Mouse (Mus musculus): ENCODE measurements at regions not wholly inside any gene's neighbourhood (a gene's known extent, or its start where the extent isn't known, plus 50 kb on each side); places are given as distances from the start of the nearest gene placed in this dataset.

DNA sequence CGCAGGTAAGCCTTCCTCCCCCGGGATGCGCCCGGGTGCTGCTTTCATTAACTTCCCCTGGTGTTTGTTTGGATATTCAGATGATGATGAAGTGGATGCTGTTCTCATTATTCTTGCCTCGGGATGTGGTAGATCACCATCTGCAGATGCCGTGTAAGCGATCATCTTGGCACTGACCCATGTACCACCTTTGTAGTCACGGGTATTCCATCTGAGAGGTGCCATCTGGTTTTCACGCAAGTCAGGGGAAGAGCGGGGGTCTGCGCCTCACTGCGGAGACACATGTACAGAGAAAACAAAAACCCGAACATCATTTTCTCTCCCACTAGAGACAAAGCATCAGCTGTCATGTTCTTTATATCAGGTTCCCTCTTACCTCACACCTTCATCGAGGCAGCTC lies 84.3 kb upstream of the Cnr1 start:
- CTCF ChIA-PET: no interaction called here
- POLR2A ChIA-PET: no interaction called here

DNA sequence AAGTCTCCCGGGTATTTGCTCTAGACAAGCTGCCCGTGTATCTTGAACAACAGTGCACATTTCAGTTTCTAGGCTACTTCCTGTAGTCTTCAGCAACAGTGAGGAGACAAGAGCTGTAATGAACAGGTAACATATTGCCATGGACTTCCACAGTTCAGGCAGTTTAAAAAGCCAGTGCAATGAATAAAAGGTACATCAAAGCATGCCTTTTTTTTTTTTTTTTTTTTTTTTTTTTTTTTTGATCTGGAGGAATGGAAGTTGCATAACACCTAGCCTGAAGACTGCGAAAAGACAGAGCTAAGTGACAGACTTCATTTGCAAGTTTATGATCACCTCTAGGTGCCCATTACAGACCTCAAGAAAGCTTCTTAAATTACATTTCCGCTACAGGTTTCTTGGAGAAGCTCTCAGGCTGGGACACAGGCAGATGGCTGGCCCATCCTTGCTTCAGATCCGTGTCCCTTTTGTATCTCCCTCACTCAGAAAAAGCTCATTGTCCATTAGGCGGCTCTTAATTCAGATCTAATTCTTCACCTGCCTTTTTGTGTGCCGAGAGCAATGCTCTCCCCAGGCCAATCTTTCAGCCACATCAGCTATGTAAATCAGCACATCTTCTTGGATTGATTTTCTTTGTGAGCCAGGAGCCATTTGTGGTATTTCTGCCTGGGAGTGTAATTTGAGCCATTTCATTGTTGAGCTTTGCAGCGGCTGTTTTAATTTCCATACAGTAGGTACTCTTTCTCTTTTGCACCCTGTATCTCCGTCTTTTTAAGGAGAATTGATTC lies 78.6 kb upstream of the Cnr1 start:
- ChIA-PET POLR2A (interaction anchor here in 1 of 4 experiments (0.6 to 0.7 kb wide), 4 partner anchors 34 to 924 kb away, joined by 3 read pairs; no protein-coding TSS in a partner anchor), CTCF (no interaction called here)

DNA sequence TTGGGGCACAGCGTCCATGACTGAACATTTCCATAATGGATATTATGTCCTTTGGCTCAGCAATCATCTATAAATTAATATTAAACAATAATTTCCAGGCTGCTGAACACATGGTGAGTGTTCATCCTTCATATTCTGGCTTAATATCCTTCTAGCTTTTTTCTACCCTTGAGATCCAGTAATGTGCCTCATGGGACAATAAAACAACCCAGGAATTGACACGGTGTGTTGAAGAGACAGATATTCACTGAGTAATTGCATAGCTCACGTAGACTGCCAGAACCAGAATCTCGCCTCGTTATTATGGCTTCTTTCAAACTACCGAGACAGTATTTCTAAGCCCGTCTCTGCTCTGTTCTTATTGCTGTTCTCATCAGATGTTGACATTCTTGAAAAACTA lies 74.1 kb upstream of the Cnr1 start:
- POLR2A ChIA-PET: no interaction called here

DNA sequence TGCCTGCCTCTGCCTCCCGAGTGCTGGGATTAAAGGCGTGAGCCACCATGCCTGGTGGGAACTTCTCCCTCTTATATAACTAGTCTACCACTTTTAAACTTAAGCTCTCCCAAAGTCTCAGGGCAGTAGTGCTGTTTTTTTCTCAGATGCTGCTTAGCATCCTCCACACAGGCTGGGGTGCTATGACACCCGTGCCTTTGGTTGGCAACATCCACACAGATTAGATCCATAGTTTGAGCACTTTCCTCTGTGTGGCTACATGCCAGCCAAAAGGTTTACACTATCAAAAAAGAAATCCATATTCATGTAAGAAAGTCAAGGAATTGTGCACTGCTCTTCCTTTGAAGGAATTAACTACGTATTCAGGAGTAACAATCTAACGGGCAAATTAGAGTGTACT lies 72.1 kb upstream of the Cnr1 start:
- CTCF ChIA-PET: no interaction called here
- POLR2A ChIA-PET: no interaction called here

More for the DNA sequence above, 74.1 kb upstream of the Cnr1 start:
- CTCF ChIA-PET: no interaction called here

DNA sequence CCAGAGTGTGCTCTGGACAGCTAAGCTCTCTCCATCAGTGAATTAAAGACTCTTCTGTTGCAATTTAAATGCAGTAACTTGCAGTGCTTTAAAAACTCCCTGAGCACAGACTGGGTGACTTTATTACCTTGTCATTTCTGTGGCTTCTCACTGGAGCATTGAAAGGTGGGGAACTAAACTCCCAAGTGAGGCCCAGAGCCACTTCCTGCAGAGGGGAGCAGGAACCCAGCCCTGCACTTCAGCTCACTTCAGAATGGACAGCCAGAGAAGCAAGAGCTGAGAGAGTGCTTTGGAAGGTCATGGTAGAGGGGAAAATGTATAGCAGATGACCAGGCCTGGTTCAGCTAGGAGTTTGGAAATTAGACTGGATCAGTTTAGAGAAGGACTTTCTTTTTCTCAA lies 69.3 kb upstream of the Cnr1 start:
- ChIA-PET CTCF (no interaction called here), POLR2A (interaction anchor here in 1 of 4 experiments (0.7 kb wide), 1 partner anchor 27 kb away, joined by 5 read pairs; no protein-coding TSS in a partner anchor)

DNA sequence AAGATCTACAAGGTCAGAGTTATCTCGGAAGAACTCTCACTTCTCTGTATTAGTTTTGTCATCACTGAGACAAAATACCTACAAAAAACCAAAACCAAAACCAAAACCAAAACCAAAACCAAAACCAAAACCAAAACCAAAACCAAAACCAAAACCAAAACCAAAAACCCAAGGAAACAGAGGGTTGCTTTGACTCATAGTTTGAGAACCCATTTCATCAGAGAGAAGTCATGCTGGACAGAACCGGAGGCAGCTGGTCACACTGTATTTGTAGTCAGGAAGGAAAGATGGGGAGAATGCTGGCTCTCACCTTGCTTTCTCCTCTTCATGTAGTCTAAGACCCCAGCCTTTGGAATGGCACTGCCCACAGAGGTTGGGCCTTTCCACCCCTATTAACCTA lies 57.3 kb upstream of the Cnr1 start:
- CTCF ChIA-PET: no interaction called here

DNA sequence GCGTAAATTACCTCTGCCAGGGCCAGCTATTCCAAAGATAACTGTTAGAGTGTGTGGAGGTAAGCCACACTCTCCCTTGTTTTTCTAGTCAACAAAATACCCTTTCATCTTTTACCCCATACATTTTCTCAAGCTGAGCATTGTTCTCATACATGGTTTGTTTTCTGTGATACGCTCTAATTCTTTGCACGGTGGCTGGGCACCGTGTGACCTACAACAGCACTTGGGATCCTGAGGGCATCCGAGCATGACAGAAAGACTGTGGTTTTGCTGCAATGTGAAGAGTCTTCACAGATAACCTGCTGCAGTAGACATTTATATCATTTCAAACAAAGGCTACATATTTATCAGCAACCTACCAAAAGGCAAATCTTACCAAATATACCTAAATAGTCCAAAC lies 55.1 kb upstream of the Cnr1 start:
- POLR2A ChIA-PET: no interaction called here

More for the DNA sequence above, 57.3 kb upstream of the Cnr1 start:
- POLR2A ChIA-PET: interaction anchor here in 1 of 4 experiments (0.6 kb wide), 1 partner anchor 56 kb away, joined by 3 read pairs; no protein-coding TSS in a partner anchor

More for the DNA sequence above, 55.1 kb upstream of the Cnr1 start:
- CTCF ChIA-PET: no interaction called here

Measured in embryonic stem cell, embryonic (primary cell).